Mouse (Mus musculus): Measurements from ENCODE around the gene Fam183b. TPM values are rescaled to one million over a fixed set of nuclear protein-coding genes. Genes with fewer than 3 reads are reported as not detected.
"Not testable (repeated sequence)": the region's sequence is repeated elsewhere in the genome, so short reads cannot be mapped to it uniquely, and the experiment has no call there.

Fam183b gene
- total RNA-seq, 1 experiment from 2014 or later = not detected

DNA sequence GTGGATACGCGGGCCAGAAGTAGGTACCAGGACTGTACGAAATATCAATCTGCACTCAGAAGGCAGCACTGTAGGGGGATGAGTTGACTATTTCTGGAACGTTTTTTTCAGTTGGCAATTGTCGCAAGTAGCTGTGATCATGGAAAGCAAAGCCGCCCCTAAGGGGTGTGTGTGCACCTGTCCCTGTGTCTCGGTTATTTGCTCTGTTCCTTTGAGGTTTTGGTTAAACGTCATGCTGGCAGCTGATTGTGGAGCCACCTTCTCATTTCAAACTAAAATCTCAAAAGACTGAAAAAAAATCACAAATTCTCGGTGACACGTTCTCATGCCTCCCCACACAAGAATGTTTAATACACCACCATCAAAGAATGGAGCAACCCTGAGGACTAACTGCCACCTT, 14.1 kb downstream of the Fam183b start:
- no peak for ATAC-seq (replicated peaks; ENCODE audit: insufficient number of reproducible peaks, low FRiP score, low TSS enrichment, poor library complexity, severe bottlenecking)

- ATAC-seq (replicated peaks; ENCODE audit: insufficient number of reproducible peaks, low FRiP score, low TSS enrichment, poor library complexity, severe bottlenecking) = no peak
Observed at GRCm38 (mm10) chr11:58784182-58784581, 17.6 kb downstream of the Fam183b start.

DNA sequence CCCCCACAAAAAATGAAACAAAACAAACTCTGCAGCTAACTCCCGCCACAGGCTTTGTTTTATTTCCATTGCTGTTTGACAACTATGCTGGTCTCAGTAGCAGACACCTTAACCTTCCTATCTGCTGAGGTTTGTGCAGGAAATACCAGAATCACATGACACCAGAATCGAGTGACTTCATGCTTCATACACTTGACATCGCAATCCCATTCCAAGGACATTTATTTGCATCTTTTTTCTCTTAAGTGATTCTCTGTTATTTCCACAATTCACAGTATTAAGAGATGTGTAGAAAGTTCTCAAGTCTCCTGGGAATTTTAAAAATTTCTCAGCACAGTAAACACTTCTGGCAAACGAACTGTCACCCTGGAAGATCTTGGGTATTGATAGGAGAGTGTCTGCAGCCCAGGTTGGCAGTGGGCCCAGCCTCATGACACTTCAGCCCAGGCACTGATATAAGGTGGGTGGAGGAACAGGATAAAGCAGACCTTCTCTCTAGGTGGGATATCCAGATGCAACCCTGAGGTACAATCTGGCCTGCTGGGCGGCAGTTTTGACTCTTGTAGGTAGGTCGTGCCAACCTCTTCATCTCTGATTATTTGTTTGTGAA, 19.2 kb downstream of the Fam183b start, which contains the start of gene Olfr314:
Gene Olfr314, plus strand, starts transcription at position 473 of the 610 bp plus-strand sequence.
- no peak for ATAC-seq (replicated peaks; ENCODE audit: insufficient number of reproducible peaks, low FRiP score, low TSS enrichment, poor library complexity, severe bottlenecking)

DNA sequence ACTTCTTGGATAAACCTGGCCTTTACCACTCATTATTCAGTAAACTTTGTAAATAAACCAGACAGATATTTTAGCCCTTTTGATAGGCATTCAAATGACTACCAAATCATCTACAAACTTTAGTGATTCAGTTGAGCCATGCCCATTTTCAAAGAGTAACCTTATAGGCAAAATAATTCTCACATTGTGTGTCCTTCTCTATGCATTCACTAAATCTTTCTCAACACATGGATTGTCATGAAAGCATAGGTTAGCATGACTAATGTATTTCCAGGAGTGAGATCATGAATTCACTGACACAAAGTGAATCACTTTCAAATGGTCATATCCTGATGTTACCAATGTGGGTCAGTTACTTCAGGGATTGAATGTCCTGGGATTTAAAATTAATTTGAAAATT, 28.9 kb downstream of the Fam183b start, which contains the start of gene Olfr315:
Gene Olfr315, plus strand, starts transcription at position 301 of the 400 bp plus-strand sequence.
- no peak for ATAC-seq (replicated peaks; ENCODE audit: insufficient number of reproducible peaks, low FRiP score, low TSS enrichment, poor library complexity, severe bottlenecking)

GRCm38 (mm10) chr11:58752434-58752833, 49.3 kb downstream of the Fam183b start, which contains the start of gene Olfr316:
Olfr316 (plus strand) TSS chr11:58752734.
- no peak for ATAC-seq (replicated peaks; ENCODE audit: insufficient number of reproducible peaks, low FRiP score, low TSS enrichment, poor library complexity, severe bottlenecking)

DNA sequence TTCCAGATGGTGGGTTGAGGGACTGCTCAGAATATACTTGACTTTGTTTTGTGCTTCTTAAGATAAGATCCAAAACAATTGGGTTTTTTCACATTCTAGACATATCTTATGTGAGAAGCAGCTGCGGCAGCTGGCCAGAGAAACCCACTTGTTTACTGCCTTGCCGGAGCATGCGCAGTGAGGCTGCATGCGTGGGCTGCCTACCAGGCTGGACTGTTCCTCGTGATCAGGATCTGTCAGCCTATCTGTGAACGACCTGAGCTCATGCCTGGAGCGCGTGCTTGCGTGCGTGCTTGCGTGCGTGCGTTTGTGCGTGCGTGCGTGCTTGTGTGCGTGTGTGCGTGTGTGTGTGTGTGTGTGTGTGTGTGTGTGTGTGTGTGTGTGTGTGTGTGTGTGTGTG, 50.7 kb downstream of the Fam183b start:
- ATAC-seq (replicated peaks; ENCODE audit: insufficient number of reproducible peaks, low FRiP score, low TSS enrichment, poor library complexity, severe bottlenecking) = not testable (repeated sequence)

Other genes with a start within 250 kb of the Fam183b start
- 0.43 TPM in 1 of 3 replicates, not detected in the others for gene Olfr328, start 246.3 kb downstream of the Fam183b start, total RNA-seq (2017)
- not detected in 3 replicates for gene Olfr224, start 231.4 kb downstream of the Fam183b start, total RNA-seq (2017)
- not detected in 3 replicates for gene Olfr325, start 224.2 kb downstream of the Fam183b start, total RNA-seq (2017)
- gene Olfr324, start 206.8 kb downstream of the Fam183b start, total RNA-seq (2017) = not detected in 3 replicates
- not detected in 3 replicates for gene 2210407C18Rik, start 185.9 kb downstream of the Fam183b start, total RNA-seq (2017)
- gene Olfr323, start 171.5 kb downstream of the Fam183b start, total RNA-seq (2017) = not detected in 3 replicates
- gene Trim58, start 161.5 kb downstream of the Fam183b start, total RNA-seq (2017) = not detected in 3 replicates
- not detected in 3 replicates for gene Olfr322, start 143.2 kb downstream of the Fam183b start, total RNA-seq (2017)
- gene Olfr320, start 120.9 kb downstream of the Fam183b start, total RNA-seq (2017) = not detected in 3 replicates
- not detected in 3 replicates for gene Olfr319, start 102.8 kb downstream of the Fam183b start, total RNA-seq (2017)
- not detected in 3 replicates for gene Olfr318, start 77.9 kb downstream of the Fam183b start, total RNA-seq (2017)
- gene Olfr317, start 62.7 kb downstream of the Fam183b start, total RNA-seq (2017) = not detected in 3 replicates
- not detected in 3 replicates for gene Olfr316, start 49.2 kb downstream of the Fam183b start, total RNA-seq (2017)
- not detected in 3 replicates for gene Olfr315, start 28.8 kb downstream of the Fam183b start, total RNA-seq (2017)
- gene Olfr314, start 19.0 kb downstream of the Fam183b start, total RNA-seq (2017) = not detected in 3 replicates
- gene Olfr313, start 13.0 kb upstream of the Fam183b start, total RNA-seq (2017) = not detected in 3 replicates
- gene Olfr312, start 27.3 kb upstream of the Fam183b start, total RNA-seq (2017) = not detected in 3 replicates
- not detected in 3 replicates for gene Olfr311, start 37.3 kb upstream of the Fam183b start, total RNA-seq (2017)
- 4.3 to 16.7 TPM (median 6.6 TPM) in 3 replicates for gene Gm12258, start 45.2 kb upstream of the Fam183b start, total RNA-seq (2017)
- gene 2810021J22Rik, start 65.3 kb upstream of the Fam183b start, total RNA-seq (2017) = 3.4 to 10.0 TPM (median 3.9 TPM) in 3 replicates
- 9.4 to 12.8 TPM (median 10.7 TPM) in 3 replicates for gene Zfp39, start 102.3 kb upstream of the Fam183b start, total RNA-seq (2017)
- not detected in 3 replicates for gene Btnl10, start 115.9 kb upstream of the Fam183b start, total RNA-seq (2017)
- gene Rnf187, start 137.0 kb upstream of the Fam183b start, total RNA-seq (2017) = 42.2 to 79.7 TPM (median 47.8 TPM) in 3 replicates
- 1.7 TPM in 2 of 3 replicates, not detected in the other for gene Hist3h2ba, start 147.0 kb upstream of the Fam183b start, total RNA-seq (2017)
- 35.6 to 52.4 TPM (median 42.1 TPM) in 3 replicates for gene Hist3h2a, start 152.7 kb upstream of the Fam183b start, total RNA-seq (2017)
- gene Trim17, start 152.7 kb upstream of the Fam183b start, total RNA-seq (2017) = 0.29 TPM in 1 of 3 replicates, not detected in the others
- gene Trim11, start 176.1 kb upstream of the Fam183b start, total RNA-seq (2017) = 32.0 to 47.3 TPM (median 32.7 TPM) in 3 replicates

Measured in monocyte, adult 5-6 weeks (primary cell).